Mouse (Mus musculus) lung, adult 18-20 months (tissue): ENCODE results near the gene Carmil2.
A peak's percentile ranks its signal among the peaks of the same experiment; 100 is the strongest.

Source experiments
- DNase-seq, 2 experiments: peaks; one replicate each; pipeline ENCODE4 v3.0.0; 2022; ENCODE audit warnings: mixed read lengths in 2 of 2

Carmil2 gene

GRCm38 (mm10) chr8:105697196-105697780 lies 11.2 kb downstream of the Carmil2 start:
- no peak for DNase-seq

GRCm38 (mm10) chr8:105698734-105699133 lies 12.7 kb downstream of the Carmil2 start:
- DNase-seq = no peak

- no peak for DNase-seq
Observed at GRCm38 (mm10) chr8:105699488-105700215, 13.6 kb downstream of the Carmil2 start.

- peak; percentile 66 to 76 for DNase-seq
Observed at GRCm38 (mm10) chr8:105700566-105700965, 14.5 kb downstream of the Carmil2 start.

GRCm38 (mm10) chr8:105700966-105701824 lies 15.1 kb downstream of the Carmil2 start, which contains the start of the genes Acd and Pard6a:
Gene Acd, minus strand, starts transcription at chr8:105701102.
Gene Pard6a, plus strand, starts transcription at chr8:105701148.
- DNase-seq = peak; percentile 93 to 95

GRCm38 (mm10) chr8:105702001-105702401 lies 15.9 kb downstream of the Carmil2 start:
- no peak for DNase-seq

- no peak for DNase-seq
Observed at GRCm38 (mm10) chr8:105702731-105703415, 16.8 kb downstream of the Carmil2 start.

- DNase-seq = no peak
Observed at GRCm38 (mm10) chr8:105704146-105704812, 18.2 kb downstream of the Carmil2 start.

GRCm38 (mm10) chr8:105704955-105705354 lies 18.9 kb downstream of the Carmil2 start:
- no peak for DNase-seq

- DNase-seq = no peak
Observed at GRCm38 (mm10) chr8:105706426-105706825, 20.4 kb downstream of the Carmil2 start.

- DNase-seq = peak; percentile 88 to 90
Observed at GRCm38 (mm10) chr8:105707498-105708403, 21.7 kb downstream of the Carmil2 start, which contains the start of the genes 4933405L10Rik and Enkd1. Gene 4933405L10Rik, plus strand, starts transcription at chr8:105707655. Gene Enkd1, minus strand, starts transcription at chr8:105708210.

GRCm38 (mm10) chr8:105708675-105709074 lies 22.6 kb downstream of the Carmil2 start:
- DNase-seq = no peak

GRCm38 (mm10) chr8:105709317-105709716 lies 23.2 kb downstream of the Carmil2 start:
- no peak for DNase-seq

- no peak for DNase-seq
Observed at GRCm38 (mm10) chr8:105712286-105712685, 26.2 kb downstream of the Carmil2 start.

- peak; percentile 84 to 87 for DNase-seq
Observed at GRCm38 (mm10) chr8:105714139-105714538, 28.1 kb downstream of the Carmil2 start.

GRCm38 (mm10) chr8:105715042-105715441 lies 29.0 kb downstream of the Carmil2 start:
- DNase-seq = peak in 1 of 2 experiments; percentile 44

- DNase-seq = no peak
Observed at GRCm38 (mm10) chr8:105716302-105716945, 30.4 kb downstream of the Carmil2 start.

GRCm38 (mm10) chr8:105719637-105720036 lies 33.6 kb downstream of the Carmil2 start:
- no peak for DNase-seq

- DNase-seq = no peak
Observed at GRCm38 (mm10) chr8:105722861-105723260, 36.8 kb downstream of the Carmil2 start.

GRCm38 (mm10) chr8:105725726-105726125 lies 39.7 kb downstream of the Carmil2 start:
- no peak for DNase-seq
